Mouse (Mus musculus): Measurements from ENCODE around the gene Cdc20. TPM values are rescaled to one million over a fixed set of nuclear protein-coding genes. Genes with fewer than 3 reads are reported as not detected.
A peak's percentile ranks its signal among the peaks of the same experiment; 100 is the strongest.

The Cdc20 gene
- 61.3 and 63.3 TPM in 2 replicates for total RNA-seq (2017)

- ATAC-seq (replicated peaks in 1 of 2; ENCODE audit: insufficient read depth in 1 of 2, low FRiP score in 2 of 2, low TSS enrichment in 1 of 2, low read depth in 1 of 2, poor library complexity in 2 of 2, severe bottlenecking in 2 of 2) = peak; percentile 95 to 96
Measured at GRCm38 (mm10) chr4:118436820-118437603, at the start of gene Cdc20. Cdc20 (minus strand) TSS chr4:118437352.

- ATAC-seq (replicated peaks in 1 of 2; ENCODE audit: insufficient read depth in 1 of 2, low FRiP score in 2 of 2, low TSS enrichment in 1 of 2, low read depth in 1 of 2, poor library complexity in 2 of 2, severe bottlenecking in 2 of 2) = no peak
Measured at GRCm38 (mm10) chr4:118476773-118477530, 39.8 kb upstream of the Cdc20 start.

- ATAC-seq (replicated peaks in 1 of 2; ENCODE audit: insufficient read depth in 1 of 2, low FRiP score in 2 of 2, low TSS enrichment in 1 of 2, low read depth in 1 of 2, poor library complexity in 2 of 2, severe bottlenecking in 2 of 2) = no peak
Measured at GRCm38 (mm10) chr4:118472687-118473086, 35.5 kb upstream of the Cdc20 start.

GRCm38 (mm10) chr4:118471281-118471680, 34.1 kb upstream of the Cdc20 start:
- no peak for ATAC-seq (replicated peaks in 1 of 2; ENCODE audit: insufficient read depth in 1 of 2, low FRiP score in 2 of 2, low TSS enrichment in 1 of 2, low read depth in 1 of 2, poor library complexity in 2 of 2, severe bottlenecking in 2 of 2)

GRCm38 (mm10) chr4:118465697-118466163, 28.6 kb upstream of the Cdc20 start:
- ATAC-seq (replicated peaks in 1 of 2; ENCODE audit: insufficient read depth in 1 of 2, low FRiP score in 2 of 2, low TSS enrichment in 1 of 2, low read depth in 1 of 2, poor library complexity in 2 of 2, severe bottlenecking in 2 of 2) = peak; percentile 95 to 96

GRCm38 (mm10) chr4:118464956-118465355, 27.8 kb upstream of the Cdc20 start:
- no peak for ATAC-seq (replicated peaks in 1 of 2; ENCODE audit: insufficient read depth in 1 of 2, low FRiP score in 2 of 2, low TSS enrichment in 1 of 2, low read depth in 1 of 2, poor library complexity in 2 of 2, severe bottlenecking in 2 of 2)

GRCm38 (mm10) chr4:118457345-118457975, 20.3 kb upstream of the Cdc20 start, which contains the start of gene Mpl:
Mpl (minus strand) TSS chr4:118457513.
- ATAC-seq (replicated peaks in 1 of 2; ENCODE audit: insufficient read depth in 1 of 2, low FRiP score in 2 of 2, low TSS enrichment in 1 of 2, low read depth in 1 of 2, poor library complexity in 2 of 2, severe bottlenecking in 2 of 2) = peak; percentile 76 to 82

- no peak for ATAC-seq (replicated peaks in 1 of 2; ENCODE audit: insufficient read depth in 1 of 2, low FRiP score in 2 of 2, low TSS enrichment in 1 of 2, low read depth in 1 of 2, poor library complexity in 2 of 2, severe bottlenecking in 2 of 2)
Measured at GRCm38 (mm10) chr4:118446415-118447153, 9.4 kb upstream of the Cdc20 start.

GRCm38 (mm10) chr4:118445781-118446414, 8.7 kb upstream of the Cdc20 start:
- no peak for ATAC-seq (replicated peaks in 1 of 2; ENCODE audit: insufficient read depth in 1 of 2, low FRiP score in 2 of 2, low TSS enrichment in 1 of 2, low read depth in 1 of 2, poor library complexity in 2 of 2, severe bottlenecking in 2 of 2)

- ATAC-seq (replicated peaks in 1 of 2; ENCODE audit: insufficient read depth in 1 of 2, low FRiP score in 2 of 2, low TSS enrichment in 1 of 2, low read depth in 1 of 2, poor library complexity in 2 of 2, severe bottlenecking in 2 of 2) = no peak
Measured at GRCm38 (mm10) chr4:118445088-118445487, 7.9 kb upstream of the Cdc20 start.

- ATAC-seq (replicated peaks in 1 of 2; ENCODE audit: insufficient read depth in 1 of 2, low FRiP score in 2 of 2, low TSS enrichment in 1 of 2, low read depth in 1 of 2, poor library complexity in 2 of 2, severe bottlenecking in 2 of 2) = 0 out of 4 replicates have a peak, but pooled peaks of 1 of the 2 experiments have one; percentile 40
Measured at GRCm38 (mm10) chr4:118437829-118438253, 689 bp upstream of the Cdc20 start.

GRCm38 (mm10) chr4:118432332-118432731, 4.8 kb downstream of the Cdc20 start:
- ATAC-seq (replicated peaks in 1 of 2; ENCODE audit: insufficient read depth in 1 of 2, low FRiP score in 2 of 2, low TSS enrichment in 1 of 2, low read depth in 1 of 2, poor library complexity in 2 of 2, severe bottlenecking in 2 of 2) = no peak

GRCm38 (mm10) chr4:118429215-118429895, 7.8 kb downstream of the Cdc20 start:
- no peak for ATAC-seq (replicated peaks in 1 of 2; ENCODE audit: insufficient read depth in 1 of 2, low FRiP score in 2 of 2, low TSS enrichment in 1 of 2, low read depth in 1 of 2, poor library complexity in 2 of 2, severe bottlenecking in 2 of 2)

GRCm38 (mm10) chr4:118428531-118429214, 8.5 kb downstream of the Cdc20 start:
- peak; percentile 21 to 23; a peak in 1 of 4 replicates for ATAC-seq (replicated peaks in 1 of 2; ENCODE audit: insufficient read depth in 1 of 2, low FRiP score in 2 of 2, low TSS enrichment in 1 of 2, low read depth in 1 of 2, poor library complexity in 2 of 2, severe bottlenecking in 2 of 2)

- ATAC-seq (replicated peaks in 1 of 2; ENCODE audit: insufficient read depth in 1 of 2, low FRiP score in 2 of 2, low TSS enrichment in 1 of 2, low read depth in 1 of 2, poor library complexity in 2 of 2, severe bottlenecking in 2 of 2) = peak; percentile 86
Measured at GRCm38 (mm10) chr4:118427768-118428451, 9.2 kb downstream of the Cdc20 start, which contains the start of gene Elovl1. Elovl1 (plus strand) TSS chr4:118428093.
